Mouse (Mus musculus): ENCODE measurements around the gene Tcaim. TPM values are rescaled to one million over a fixed set of nuclear protein-coding genes. Genes with fewer than 3 reads are reported as not detected.
"Not testable (repeated sequence)": the region's sequence is repeated elsewhere in the genome, so short reads cannot be mapped to it uniquely, and the experiment has no call there.

Tcaim gene
- polyA plus RNA-seq, 1 experiment = 1.5 TPM

- no peaks in the 10 kb centered on the region for H3K36me3 ChIP-seq (ENCODE audit: control insufficient read depth, insufficient read depth)
- no peak overlapping the region for H3ac ChIP-seq (ENCODE audit: control insufficient read depth, insufficient read length, low read depth)
- no peaks in the 10 kb centered on the region for H3K79me2 ChIP-seq (ENCODE audit: control insufficient read depth, insufficient read depth)
- H3K4me3 ChIP-seq (ENCODE audit: insufficient read depth, poor library complexity, severe bottlenecking) = no peak overlapping the region
- no peaks in the 10 kb centered on the region for H3K79me3 ChIP-seq (ENCODE audit: low read depth)
- H3K27me3 ChIP-seq (ENCODE audit: control insufficient read depth, insufficient read depth, insufficient read length) = no peaks in the 10 kb centered on the region
- TF ChIP-seq MAX (IDR thresholded peaks at IDR 0.05) = no peak
- no peak for TF ChIP-seq CEBPB (IDR thresholded peaks at IDR 0.05; ENCODE audit: low read depth)
- no peak for TF ChIP-seq MYOG (IDR thresholded peaks at IDR 0.05; ENCODE audit: control insufficient read depth, extremely low read depth, insufficient read length)
These were observed 32.3 kb downstream of the Tcaim start for GRCm38 (mm10) chr9:122837680-122838079.

DNA sequence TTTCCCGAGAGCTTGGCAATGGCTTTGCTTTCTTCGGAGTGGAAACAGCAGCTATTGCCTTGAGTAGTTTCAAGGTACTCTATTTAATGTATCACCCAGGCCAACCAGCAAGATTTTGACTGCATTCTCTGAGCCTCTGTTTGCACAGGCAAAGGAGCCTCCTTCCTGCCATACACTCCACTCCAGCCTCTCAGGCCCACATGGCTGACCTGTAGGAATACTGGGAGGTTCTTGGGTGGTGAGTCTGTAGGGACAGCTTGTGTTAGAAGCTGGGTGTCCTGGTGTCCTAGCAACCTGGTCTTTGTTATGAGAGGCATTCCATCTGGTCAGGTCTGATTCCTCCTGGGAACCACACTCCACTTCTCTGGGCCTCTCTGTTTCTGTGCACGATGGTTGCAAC lies 38.4 kb downstream of the Tcaim start, which contains the start of gene Gm35549:
Gene Gm35549, minus strand, starts transcription at position 276 of the 400 bp plus-strand sequence.
- Histone ChIP-seq H3K36me3 (ENCODE audit: control insufficient read depth, insufficient read depth) (no peaks in the 10 kb centered on the region), H3K27me3 (ENCODE audit: control insufficient read depth, insufficient read depth, insufficient read length) (no peaks in the 10 kb centered on the region), H3ac (ENCODE audit: control insufficient read depth, insufficient read length, low read depth) (no peak within 1 kb of the TSS), H3K79me3 (ENCODE audit: low read depth) (no peaks in the 10 kb centered on the region), H3K4me3 (ENCODE audit: insufficient read depth, poor library complexity, severe bottlenecking) (no peak within 1 kb of the TSS), H3K79me2 (ENCODE audit: control insufficient read depth, insufficient read depth) (no peaks in the 10 kb centered on the region)
- TF ChIP-seq FOSL1 (IDR thresholded peaks at IDR 0.05; ENCODE audit: insufficient read depth, low read length, poor library complexity, severe bottlenecking) (no peak), MAX (IDR thresholded peaks at IDR 0.05) (no peak)

- Histone ChIP-seq H3K27me3 (ENCODE audit: control insufficient read depth, insufficient read depth, insufficient read length) (no peaks in the 10 kb centered on the region), H3K79me3 (ENCODE audit: low read depth) (no peaks in the 10 kb centered on the region), H3K79me2 (ENCODE audit: control insufficient read depth, insufficient read depth) (no peaks in the 10 kb centered on the region), H3ac (ENCODE audit: control insufficient read depth, insufficient read length, low read depth) (no peak overlapping the region), H3K4me3 (ENCODE audit: insufficient read depth, poor library complexity, severe bottlenecking) (no peak overlapping the region), H3K36me3 (ENCODE audit: control insufficient read depth, insufficient read depth) (peaks cover 6% of the 10 kb centered on the region)
- TF ChIP-seq MYOD1 (IDR thresholded peaks at IDR 0.05; ENCODE audit: control insufficient read depth, insufficient read length, low read depth) (no peak), CEBPB (IDR thresholded peaks at IDR 0.05; ENCODE audit: low read depth) (no peak), USF1 (IDR thresholded peaks at IDR 0.05; ENCODE audit: low read depth) (no peak), MAX (IDR thresholded peaks at IDR 0.05) (no peak), MYOG (IDR thresholded peaks at IDR 0.05; ENCODE audit: control insufficient read depth, extremely low read depth, insufficient read length) (no peak), CTCF (IDR thresholded peaks at IDR 0.05; ENCODE audit: control insufficient read depth, insufficient read depth, insufficient read length) (no peak), FOSL1 (IDR thresholded peaks at IDR 0.05; ENCODE audit: insufficient read depth, low read length, poor library complexity, severe bottlenecking) (no peak)
These were observed 40.3 kb downstream of the Tcaim start for GRCm38 (mm10) chr9:122845621-122846020.

- no peaks in the 10 kb centered on the region for H3K79me3 ChIP-seq (ENCODE audit: low read depth)
- H3ac ChIP-seq (ENCODE audit: control insufficient read depth, insufficient read length, low read depth) = no peak overlapping the region
- no peaks in the 10 kb centered on the region for H3K27me3 ChIP-seq (ENCODE audit: control insufficient read depth, insufficient read depth, insufficient read length)
- H3K4me3 ChIP-seq (ENCODE audit: insufficient read depth, poor library complexity, severe bottlenecking) = no peak overlapping the region
- H3K36me3 ChIP-seq (ENCODE audit: control insufficient read depth, insufficient read depth) = peaks cover 11% of the 10 kb centered on the region
- no peaks in the 10 kb centered on the region for H3K79me2 ChIP-seq (ENCODE audit: control insufficient read depth, insufficient read depth)
- TF ChIP-seq CTCF (IDR thresholded peaks at IDR 0.05; ENCODE audit: control insufficient read depth, insufficient read depth, insufficient read length) = no peak
- no peak for TF ChIP-seq CEBPB (IDR thresholded peaks at IDR 0.05; ENCODE audit: low read depth)
- TF ChIP-seq MYOG (IDR thresholded peaks at IDR 0.05; ENCODE audit: control insufficient read depth, extremely low read depth, insufficient read length) = no peak
- TF ChIP-seq MAX (IDR thresholded peaks at IDR 0.05) = no peak
- TF ChIP-seq MYOD1 (IDR thresholded peaks at IDR 0.05; ENCODE audit: control insufficient read depth, insufficient read length, low read depth) = no peak
- no peak for TF ChIP-seq FOSL1 (IDR thresholded peaks at IDR 0.05; ENCODE audit: insufficient read depth, low read length, poor library complexity, severe bottlenecking)
- no peak for TF ChIP-seq USF1 (IDR thresholded peaks at IDR 0.05; ENCODE audit: low read depth)
These were observed 40.8 kb downstream of the Tcaim start for GRCm38 (mm10) chr9:122846156-122846555.

GRCm38 (mm10) chr9:122847811-122848311 lies 42.5 kb downstream of the Tcaim start:
- H3K4me3 ChIP-seq (ENCODE audit: insufficient read depth, poor library complexity, severe bottlenecking); H3K79me2 ChIP-seq (ENCODE audit: control insufficient read depth, insufficient read depth); H3K79me3 ChIP-seq (ENCODE audit: low read depth); H3K27me3 ChIP-seq (ENCODE audit: control insufficient read depth, insufficient read depth, insufficient read length); H3ac ChIP-seq (ENCODE audit: control insufficient read depth, insufficient read length, low read depth): not testable (repeated sequence)
- H3K36me3 ChIP-seq (ENCODE audit: control insufficient read depth, insufficient read depth) = peaks cover 25% of the 10 kb centered on the region

GRCm38 (mm10) chr9:122854526-122854925 lies 49.2 kb downstream of the Tcaim start:
- peaks cover 81% of the 10 kb centered on the region for H3K36me3 ChIP-seq (ENCODE audit: control insufficient read depth, insufficient read depth)
- no peak overlapping the region for H3ac ChIP-seq (ENCODE audit: control insufficient read depth, insufficient read length, low read depth)
- no peak overlapping the region for H3K4me3 ChIP-seq (ENCODE audit: insufficient read depth, poor library complexity, severe bottlenecking)
- no peaks in the 10 kb centered on the region for H3K27me3 ChIP-seq (ENCODE audit: control insufficient read depth, insufficient read depth, insufficient read length)
- TF ChIP-seq CEBPB (IDR thresholded peaks at IDR 0.05; ENCODE audit: low read depth) (no peak), MYOD1 (IDR thresholded peaks at IDR 0.05; ENCODE audit: control insufficient read depth, insufficient read length, low read depth) (no peak)
- H3K79me3 ChIP-seq (ENCODE audit: low read depth) = no peaks in the 10 kb centered on the region
- H3K79me2 ChIP-seq (ENCODE audit: control insufficient read depth, insufficient read depth) = peaks cover 1% of the 10 kb centered on the region

DNA sequence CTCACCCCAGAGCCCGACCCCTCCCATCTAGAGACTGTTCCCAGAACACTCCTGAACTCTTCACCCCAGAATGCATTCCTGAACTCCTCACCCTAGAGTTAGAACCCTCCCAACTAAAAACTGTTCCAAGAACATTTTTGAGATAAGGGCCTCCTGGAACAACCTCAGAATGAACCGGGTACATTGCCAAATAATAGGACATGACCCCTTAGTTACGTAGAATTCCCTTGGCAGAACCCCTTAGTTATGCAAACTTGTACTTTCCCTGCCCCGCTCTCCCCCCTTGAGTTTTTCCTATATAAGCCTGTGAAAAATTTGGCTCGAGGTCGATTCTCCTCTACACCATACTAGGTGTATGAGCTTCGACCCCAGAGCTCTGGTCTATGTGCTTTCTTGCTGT lies 49.8 kb downstream of the Tcaim start:
- not testable (repeated sequence) for H3ac ChIP-seq (ENCODE audit: control insufficient read depth, insufficient read length, low read depth); H3K79me2 ChIP-seq (ENCODE audit: control insufficient read depth, insufficient read depth); H3K4me3 ChIP-seq (ENCODE audit: insufficient read depth, poor library complexity, severe bottlenecking); H3K79me3 ChIP-seq (ENCODE audit: low read depth); H3K27me3 ChIP-seq (ENCODE audit: control insufficient read depth, insufficient read depth, insufficient read length)
- peaks cover 84% of the 10 kb centered on the region for H3K36me3 ChIP-seq (ENCODE audit: control insufficient read depth, insufficient read depth)

Data from C2C12 (cell line).